14 mouse cellular contexts compared by ENCODE assay signal in the genomic region with DNA sequence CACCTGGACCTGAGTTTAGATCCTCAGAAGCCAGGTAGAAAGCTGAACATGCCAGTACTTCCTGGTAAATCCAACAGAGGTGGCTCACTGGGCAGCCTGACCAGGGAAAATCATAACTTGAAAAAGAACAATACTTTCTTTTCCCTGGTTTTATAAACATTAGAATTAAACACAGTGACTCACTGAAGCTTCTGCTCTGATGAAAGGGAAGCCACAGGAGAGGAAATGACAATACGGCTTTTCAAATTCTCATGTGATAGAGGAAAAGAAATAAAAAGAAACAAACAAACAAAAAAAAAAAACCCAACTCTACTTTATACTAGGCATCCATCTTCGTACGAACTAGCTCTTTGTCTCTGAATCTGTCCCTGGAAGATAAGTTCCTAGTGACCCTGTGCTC. TPM values are rescaled to one million over a fixed set of nuclear protein-coding genes. Genes with fewer than 3 reads are reported as not detected.
"Had no signal": no experiment of that assay in that cellular context is flagged by ENCODE, and none has a peak within 500 bp of the region (broad histone marks: within the 10 kb centered on the region; RNA-seq: fewer than 3 reads in every experiment).

No protein-coding gene starts in this region.

- H3K27ac ChIP-seq: kidney, postnatal 0 days; left cerebral cortex, adult 2 months; limb, embryonic 10.5 days; liver, embryonic 15.5 days; midbrain, embryonic 15.5 days had no signal

- DNase-seq: kidney, adult 8-10 months; kidney, postnatal 36 days; lung, adult 2 months; lung, postnatal 36 days; right cerebral cortex, postnatal 25 days; thymus, adult 18-20 months; thymus, postnatal 14 days had no signal

- ATAC-seq: lung, postnatal 0 days; midbrain, embryonic 15.5 days had no signal

- H3K36me3 ChIP-seq: limb, embryonic 10.5 days; liver, embryonic 15.5 days; midbrain, embryonic 15.5 days had no signal

- H3K4me3 ChIP-seq: left cerebral cortex, adult 2 months; limb, embryonic 10.5 days; liver, embryonic 15.5 days; midbrain, embryonic 15.5 days had no signal

RNA-seq across cellular contexts. Expression of a gene that starts 4.0 kb away (rescaled TPM):
- total RNA-seq: left cerebral cortex, adult 2 months had no signal
- polyA plus RNA-seq: neural tube, embryonic 14.5 days had no signal
